Comparison of ENCODE assay signal across 8 mouse cellular contexts in genomic region chr17:80709921-80710838, GRCm38 (mm10). TPM values are rescaled to one million over a fixed set of nuclear protein-coding genes. Genes with fewer than 3 reads are reported as not detected.
DNase-seq lines count a peak whose midpoint lies in the region; ATAC-seq lines count a peak whose summit lies in the region.

No protein-coding gene starts in this region.

- ATAC-seq in forebrain, embryonic 15.5 days (replicated peaks), result peak; percentile 89
- peak; percentile 81 for ATAC-seq in intestine, embryonic 16.5 days
- ATAC-seq in neural tube, embryonic 13.5 days (ENCODE audit: low read depth), result peak; percentile 83

- DNase-seq in adrenal gland, adult 2 months, result peak; percentile 60
- DNase-seq in cerebellum, adult 11-12 months, result peak; percentile 78
- DNase-seq in left cerebral cortex, postnatal 25 days (ENCODE audit: low spot score in 2 of 2), result peak; percentile 72 to 94
- DNase-seq in natural killer cell, adult 2 months (ENCODE audit: low spot score in 2 of 2), result no peak
- DNase-seq in spleen, postnatal 14 days (ENCODE audit: low spot score in 2 of 2), result no peak

- peak overlapping the region; percentile 40 for H3K9ac ChIP-seq in forebrain, embryonic 15.5 days (replicated peaks)
- peak overlapping the region; percentile 59 for H3K9ac ChIP-seq in intestine, embryonic 16.5 days (ENCODE audit: low read depth, low read length)
- peak overlapping the region; percentile 51 for H3K9ac ChIP-seq in neural tube, embryonic 13.5 days

- WGBS in forebrain, embryonic 15.5 days, result 9% methylated on average over 24 of the region's 24 CpGs
- 25% methylated on average over 24 of the region's 24 CpGs for WGBS in intestine, embryonic 16.5 days
- WGBS in neural tube, embryonic 13.5 days, result 21% methylated on average over 24 of the region's 24 CpGs

- no peaks in the 10 kb centered on the region for H3K27me3 ChIP-seq in forebrain, embryonic 15.5 days
- H3K27me3 ChIP-seq in intestine, embryonic 16.5 days (replicated peaks; ENCODE audit: control insufficient read depth, insufficient read depth, low read length), result no peaks in the 10 kb centered on the region
- H3K27me3 ChIP-seq in neural tube, embryonic 13.5 days, result no peaks in the 10 kb centered on the region

- no peaks in the 10 kb centered on the region for H3K9me3 ChIP-seq in forebrain, embryonic 15.5 days
- no peaks in the 10 kb centered on the region for H3K9me3 ChIP-seq in intestine, embryonic 16.5 days (ENCODE audit: control insufficient read depth, low read length)
- H3K9me3 ChIP-seq in neural tube, embryonic 13.5 days, result no peaks in the 10 kb centered on the region

- intact Hi-C loops in left cerebral cortex, postnatal 25 days (cut with DNase I), result loop anchor here (1.0 to 5.0 kb wide), 5 partner anchors 17 to 272 kb away; partner anchors contain the start of gene Tmem178

- peak overlapping the region; percentile 48 for H3K4me2 ChIP-seq in forebrain, embryonic 15.5 days (replicated peaks)
- H3K4me2 ChIP-seq in intestine, embryonic 16.5 days (ENCODE audit: low read depth, low read length), result peak overlapping the region; percentile 48
- peak overlapping the region; percentile 47 for H3K4me2 ChIP-seq in neural tube, embryonic 13.5 days

- H3K27ac ChIP-seq in forebrain, embryonic 15.5 days (replicated peaks), result peak overlapping the region; percentile 87
- peak overlapping the region; percentile 76 for H3K27ac ChIP-seq in intestine, embryonic 16.5 days (ENCODE audit: low read length)
- peak overlapping the region; percentile 77 for H3K27ac ChIP-seq in neural tube, embryonic 13.5 days (replicated peaks)

- H3K4me1 ChIP-seq in forebrain, embryonic 15.5 days, result peaks cover 64% of the 10 kb centered on the region
- peaks cover 44% of the 10 kb centered on the region for H3K4me1 ChIP-seq in intestine, embryonic 16.5 days (ENCODE audit: control insufficient read depth, insufficient read depth, low read length)
- peaks cover 56% of the 10 kb centered on the region for H3K4me1 ChIP-seq in neural tube, embryonic 13.5 days (replicated peaks)

- H3K4me3 ChIP-seq in forebrain, embryonic 15.5 days, result peak overlapping the region; percentile 21
- peak overlapping the region; percentile 20 for H3K4me3 ChIP-seq in intestine, embryonic 16.5 days (ENCODE audit: low read length)
- H3K4me3 ChIP-seq in neural tube, embryonic 13.5 days, result peak overlapping the region; percentile 18; the same call in 1 of the 2 replicates

- no peaks in the 10 kb centered on the region for H3K36me3 ChIP-seq in forebrain, embryonic 15.5 days
- H3K36me3 ChIP-seq in intestine, embryonic 16.5 days (ENCODE audit: control insufficient read depth, insufficient read depth, low read length), result no peaks in the 10 kb centered on the region
- H3K36me3 ChIP-seq in neural tube, embryonic 13.5 days, result no peaks in the 10 kb centered on the region

RNA-seq across cellular contexts. Expression of gene Map4k3, which starts 18.1 kb away (rescaled TPM):
- 10 to 100 TPM; 38.0 to 46.4 TPM for total RNA-seq in adrenal gland, adult 2 months (2021)
- 46.5 and 47.2 TPM in 2 replicates for polyA plus RNA-seq in adrenal gland, adult 2 months (2012; rRNA removed)
- polyA plus RNA-seq in forebrain, embryonic 15.5 days (2015; fragmentation: Nextera tagmentation; extraction: Ambion mirVana), result 31.7 and 33.5 TPM in 2 replicates
- 15.2 and 16.9 TPM in 2 replicates for polyA plus RNA-seq in intestine, embryonic 16.5 days (2015; fragmentation: Nextera tagmentation; extraction: Ambion mirVana)
- total RNA-seq in left cerebral cortex, postnatal 25 days (2021), result 10 to 100 TPM; 62.3 to 72.3 TPM
- 28.8 and 31.8 TPM in 2 replicates for polyA plus RNA-seq in neural tube, embryonic 13.5 days (2015; fragmentation: Nextera tagmentation; extraction: Ambion mirVana)

Comparison
In these comparisons a context has a peak if more than half of its experiments do, and no peak if none do; other contexts are left out.
1. DNase-seq: peak in adrenal gland, adult 2 months (single experiment), cerebellum, adult 11-12 months (single experiment) and left cerebral cortex, postnatal 25 days (2 of 2); none in natural killer cell, adult 2 months (0 of 2) and spleen, postnatal 14 days (0 of 2).
2. Peak in every context shown above with its lines, with median percentiles within 50 percentile points of each other: ATAC-seq, H3K27ac ChIP-seq, H3K4me2 ChIP-seq, H3K4me3 ChIP-seq and H3K9ac ChIP-seq.